Mouse (Mus musculus) kidney, adult 2 months (tissue): ENCODE data around the gene Slc26a1. TPM values are rescaled to one million over a fixed set of nuclear protein-coding genes. Genes with fewer than 3 reads are reported as not detected.

Experiments used
- DNase-seq: peaks from one replicate; pipeline ENCODE4 v3.0.0; 2021
- H3K27ac ChIP-seq: fragments of 200-500 bp; 2 replicates; pipeline ENCODE4 v1.5.1; 2012; ENCODE audit warnings: low read depth, low read length, control low read depth, inconsistent platforms; ENCODE audit not compliant: insufficient read depth
- H3K27me3 ChIP-seq: fragments of 200-500 bp; replicated peaks from 2 replicates; pipeline ENCODE4 v1.6.1; 2012; ENCODE audit warnings: mild to moderate bottlenecking, moderate library complexity, low read length, inconsistent platforms; ENCODE audit not compliant: control insufficient read depth, insufficient read depth
- H3K36me3 ChIP-seq: fragments of 200-500 bp; 2 replicates; pipeline ENCODE4 v1.6.1; 2012; ENCODE audit warnings: mild to moderate bottlenecking, moderate library complexity, low read length, inconsistent platforms; ENCODE audit not compliant: control insufficient read depth, insufficient read depth
- H3K4me1 ChIP-seq: fragments of 200-500 bp; 2 replicates; pipeline ENCODE4 v1.6.1; 2011; ENCODE audit warnings: low read length; ENCODE audit not compliant: control insufficient read depth, insufficient read depth
- H3K4me3 ChIP-seq: fragments of 200-500 bp; 2 replicates; pipeline ENCODE4 v1.5.1; 2011; ENCODE audit warnings: mild to moderate bottlenecking, low read depth, low read length, control low read depth; ENCODE audit not compliant: insufficient read depth
- CTCF ChIP-seq: fragments of 200-500 bp; conservative IDR thresholded peaks from 2 replicates; pipeline ENCODE4 v1.5.1; 2011; ENCODE audit warnings: low read depth, mild to moderate bottlenecking, control low read depth, low read length, moderate library complexity, mixed read lengths; ENCODE audit not compliant: insufficient read depth, insufficient read length
- POLR2A ChIP-seq: fragments of 200-500 bp; IDR thresholded peaks from one replicate; pipeline ENCODE4 v1.6.1; 2011; ENCODE audit warnings: low read depth, low read length, control low read depth
- WGBS: fragments of 180-500 bp; shearing (Covaris S2); methylation state at CpG from one replicate; pipeline ENCODE4 v1.1.7; 2018; 5-methylcytosine and 5-hydroxymethylcytosine counted together
- polyA plus RNA-seq: library from polyadenylated mRNA; depleted of rRNA; stranded (reverse); fragments of >200 nt; gene quantifications from 2 replicates; pipeline ENCODE4 v1.2.3, GENCODE M21; 2012; rRNA removed

The Slc26a1 gene
- 257 and 309 TPM in 2 replicates for polyA plus RNA-seq

GRCm38 (mm10) chr5:108675251-108675816 is at the start of gene Slc26a1:
Slc26a1 (minus strand) TSS chr5:108675569.
- peak; percentile 94 for DNase-seq
- TF ChIP-seq POLR2A (no peak), CTCF (no peak)
- H3K4me1 ChIP-seq = peaks cover 22% of the 10 kb centered on the region
- WGBS = 48% methylated on average over 9 of the region's 9 CpGs
- H3K27ac ChIP-seq = peak within 1 kb of the TSS; percentile 94
- no peaks in the 10 kb centered on the region for H3K27me3 ChIP-seq
- H3K4me3 ChIP-seq = peak within 1 kb of the TSS; percentile 48
- H3K36me3 ChIP-seq = no peaks in the 10 kb centered on the region

GRCm38 (mm10) chr5:108724006-108724405 is 48.6 kb upstream of the Slc26a1 start:
- Histone ChIP-seq H3K27ac (no peak overlapping the region), H3K36me3 (no peaks in the 10 kb centered on the region), H3K4me1 (no peaks in the 10 kb centered on the region), H3K27me3 (no peaks in the 10 kb centered on the region), H3K4me3 (no peak overlapping the region)
- no peak for TF ChIP-seq POLR2A
- TF ChIP-seq CTCF = no peak
- WGBS = 42% methylated on average over 2 of the region's 2 CpGs
- peak; percentile 46 for DNase-seq

- Histone ChIP-seq H3K4me3 (no peak overlapping the region), H3K27ac (no peak overlapping the region), H3K27me3 (no peaks in the 10 kb centered on the region), H3K4me1 (no peaks in the 10 kb centered on the region), H3K36me3 (no peaks in the 10 kb centered on the region)
- WGBS = 80% methylated on average over 7 of the region's 7 CpGs
- TF ChIP-seq CTCF (no peak), POLR2A (no peak)
- no peak for DNase-seq
These were observed 44.4 kb upstream of the Slc26a1 start for GRCm38 (mm10) chr5:108719761-108720160.

GRCm38 (mm10) chr5:108718051-108718450 is 42.7 kb upstream of the Slc26a1 start:
- WGBS = 71% methylated on average over 4 of the region's 4 CpGs
- no peak for TF ChIP-seq POLR2A
- no peak for TF ChIP-seq CTCF
- Histone ChIP-seq H3K27me3 (no peaks in the 10 kb centered on the region), H3K27ac (no peak overlapping the region), H3K36me3 (no peaks in the 10 kb centered on the region), H3K4me1 (no peaks in the 10 kb centered on the region), H3K4me3 (no peak overlapping the region)
- DNase-seq = no peak

GRCm38 (mm10) chr5:108715974-108716373 is 40.6 kb upstream of the Slc26a1 start:
- Histone ChIP-seq H3K4me3 (no peak overlapping the region), H3K4me1 (no peaks in the 10 kb centered on the region), H3K36me3 (no peaks in the 10 kb centered on the region), H3K27ac (no peak overlapping the region), H3K27me3 (no peaks in the 10 kb centered on the region)
- 83% methylated on average over 1 of the region's 1 CpGs for WGBS
- no peak for DNase-seq
- no peak for TF ChIP-seq POLR2A
- no peak for TF ChIP-seq CTCF

- TF ChIP-seq CTCF (no peak), POLR2A (no peak)
- no peak overlapping the region for H3K27ac ChIP-seq
- no peaks in the 10 kb centered on the region for H3K36me3 ChIP-seq
- no peak overlapping the region for H3K4me3 ChIP-seq
- 49% methylated on average over 6 of the region's 6 CpGs for WGBS
- H3K4me1 ChIP-seq = peaks cover 3% of the 10 kb centered on the region; the same call in 1 of the 2 replicates
- peak; percentile 46 for DNase-seq
- H3K27me3 ChIP-seq = no peaks in the 10 kb centered on the region
These were observed 38.8 kb upstream of the Slc26a1 start for GRCm38 (mm10) chr5:108714149-108714548.

GRCm38 (mm10) chr5:108713691-108714090 is 38.3 kb upstream of the Slc26a1 start:
- Histone ChIP-seq H3K27ac (no peak overlapping the region), H3K4me1 (peaks cover 7% of the 10 kb centered on the region), H3K27me3 (no peaks in the 10 kb centered on the region), H3K4me3 (no peak overlapping the region), H3K36me3 (no peaks in the 10 kb centered on the region)
- DNase-seq = no peak
- TF ChIP-seq POLR2A (no peak), CTCF (no peak)
